In genomic region chr12:44811895-44812294, GRCm38 (mm10) we compare ENCODE assay signal across 28 mouse cellular contexts.
"Had no signal": no experiment of that assay in that cellular context is flagged by ENCODE, and none has a peak within 500 bp of the region (broad histone marks: within the 10 kb centered on the region; RNA-seq: fewer than 3 reads in every experiment).

No protein-coding gene starts in this region.

- H3K27ac ChIP-seq: embryonic facial prominence, embryonic 10.5 days; embryonic facial prominence, embryonic 12.5 days; embryonic facial prominence, embryonic 13.5 days; embryonic facial prominence, embryonic 15.5 days; forebrain, embryonic 10.5 days; forebrain, embryonic 12.5 days; forebrain, embryonic 13.5 days; forebrain, embryonic 15.5 days; gastrocnemius, adult 2 months; heart, adult 2 months had no signal

- DNase-seq: cerebellum, adult 8-10 months; cerebellum, adult 9-10 months; cerebellum, adult 9-11 months; cerebellum, postnatal 10 days; cerebellum, postnatal 14 days; cerebellum, postnatal 25 days; cerebellum, postnatal 36 days; embryo, embryonic 11 days; forebrain, postnatal 0 days; gastrocnemius, adult 2 months; gastrocnemius, postnatal 10 days; gastrocnemius, postnatal 14 days; gastrocnemius, postnatal 25 days; gastrocnemius, postnatal 36 days; heart, adult 11 months; heart, adult 18-20 months; heart, adult 2 months had no signal

- H3K9me3 ChIP-seq: embryonic facial prominence, embryonic 10.5 days; embryonic facial prominence, embryonic 12.5 days; embryonic facial prominence, embryonic 13.5 days; embryonic facial prominence, embryonic 15.5 days; forebrain, embryonic 10.5 days; forebrain, embryonic 12.5 days; forebrain, embryonic 13.5 days; forebrain, embryonic 15.5 days had no signal

- H3K27me3 ChIP-seq: embryonic facial prominence, embryonic 12.5 days; embryonic facial prominence, embryonic 13.5 days; embryonic facial prominence, embryonic 15.5 days; forebrain, embryonic 12.5 days; forebrain, embryonic 13.5 days; forebrain, embryonic 15.5 days had no signal

- H3K4me3 ChIP-seq: embryonic facial prominence, embryonic 10.5 days; embryonic facial prominence, embryonic 12.5 days; embryonic facial prominence, embryonic 13.5 days; embryonic facial prominence, embryonic 15.5 days; erythroblast, embryonic 14.5 days; forebrain, embryonic 10.5 days; forebrain, embryonic 12.5 days; forebrain, embryonic 13.5 days; forebrain, embryonic 15.5 days; gastrocnemius, adult 2 months; heart, adult 2 months had no signal

- H3K4me2 ChIP-seq: embryonic facial prominence, embryonic 12.5 days; embryonic facial prominence, embryonic 13.5 days; embryonic facial prominence, embryonic 15.5 days; forebrain, embryonic 12.5 days; forebrain, embryonic 13.5 days; forebrain, embryonic 15.5 days had no signal

- H3K4me1 ChIP-seq: embryonic facial prominence, embryonic 10.5 days; embryonic facial prominence, embryonic 12.5 days; embryonic facial prominence, embryonic 13.5 days; embryonic facial prominence, embryonic 15.5 days; forebrain, embryonic 10.5 days; forebrain, embryonic 12.5 days; forebrain, embryonic 13.5 days; forebrain, embryonic 15.5 days had no signal

- H3K9ac ChIP-seq: embryonic facial prominence, embryonic 12.5 days; embryonic facial prominence, embryonic 13.5 days; embryonic facial prominence, embryonic 15.5 days; forebrain, embryonic 12.5 days; forebrain, embryonic 13.5 days; forebrain, embryonic 15.5 days; forebrain, postnatal 0 days had no signal

- ATAC-seq: forebrain, embryonic 13.5 days; forebrain, embryonic 14.5 days; forebrain, embryonic 15.5 days; forebrain, embryonic 16.5 days; forebrain, postnatal 0 days had no signal

- H3K36me3 ChIP-seq: embryonic facial prominence, embryonic 10.5 days; embryonic facial prominence, embryonic 12.5 days; embryonic facial prominence, embryonic 13.5 days; embryonic facial prominence, embryonic 15.5 days; forebrain, embryonic 10.5 days; forebrain, embryonic 12.5 days; forebrain, embryonic 15.5 days had no signal
